Mouse (Mus musculus) embryonic facial prominence, embryonic 10.5 days (tissue): ENCODE data around the gene Klk11. TPM values are rescaled to one million over a fixed set of nuclear protein-coding genes. Genes with fewer than 3 reads are reported as not detected.

ENCODE experiments used
- DNase-seq: peaks from one replicate; pipeline ENCODE4 v3.0.0-alpha.2; 2017; ENCODE audit warnings: low spot score
- H3K27ac ChIP-seq: fragments of 300-500 bp; sonication (generic); replicated peaks from 2 replicates; pipeline ENCODE4 v1.5.1; 2016; ENCODE audit warnings: mild to moderate bottlenecking
- H3K27me3 ChIP-seq: fragments of 300-500 bp; sonication (generic); replicated peaks from 2 replicates; pipeline ENCODE4 v1.6.1; 2016; ENCODE audit warnings: low read depth, mild to moderate bottlenecking; ENCODE audit not compliant: poor library complexity, severe bottlenecking
- H3K36me3 ChIP-seq: fragments of 300-500 bp; sonication (generic); replicated peaks from 2 replicates; pipeline ENCODE4 v1.6.1; 2016; ENCODE audit warnings: mild to moderate bottlenecking, moderate library complexity
- H3K4me1 ChIP-seq: fragments of 300-500 bp; sonication (generic); 2 replicates; pipeline ENCODE4 v1.6.1; 2016
- H3K4me3 ChIP-seq: fragments of 300-500 bp; sonication (generic); 2 replicates; pipeline ENCODE4 v1.5.1; 2016; ENCODE audit warnings: mild to moderate bottlenecking, moderate library complexity
- H3K9me3 ChIP-seq: fragments of 300-500 bp; sonication (generic); 2 replicates; pipeline ENCODE4 v1.6.1; 2016; ENCODE audit warnings: mild to moderate bottlenecking
- WGBS: fragments of 180-500 bp; shearing (Covaris S2); methylation state at CpG from one replicate; pipeline ENCODE4 v1.1.7; 2016; 5-methylcytosine and 5-hydroxymethylcytosine counted together
- polyA plus RNA-seq: library from polyadenylated mRNA; unstranded; fragments of >200 nt; fragmentation: Nextera tagmentation; extraction: Ambion mirVana; gene quantifications from 2 replicates; pipeline ENCODE4 v1.2.1, GENCODE M21; 2016

The Klk11 gene
- polyA plus RNA-seq, result 0.11 TPM in 1 of 2 replicates, not detected in the other

GRCm38 (mm10) chr7:43774364-43774763, at the start of gene Klk11:
TSS of gene Klk11 (plus strand) at chr7:43774604.
- peaks cover 10% of the 10 kb centered on the region for H3K4me1 ChIP-seq
- H3K27ac ChIP-seq, result peak within 1 kb of the TSS; percentile 71
- WGBS, result 85% methylated on average over 5 of the region's 5 CpGs
- no peak for DNase-seq
- H3K36me3 ChIP-seq, result no peaks in the 10 kb centered on the region
- H3K4me3 ChIP-seq, result no peak within 1 kb of the TSS
- no peaks in the 10 kb centered on the region for H3K27me3 ChIP-seq
- no peaks in the 10 kb centered on the region for H3K9me3 ChIP-seq

DNA sequence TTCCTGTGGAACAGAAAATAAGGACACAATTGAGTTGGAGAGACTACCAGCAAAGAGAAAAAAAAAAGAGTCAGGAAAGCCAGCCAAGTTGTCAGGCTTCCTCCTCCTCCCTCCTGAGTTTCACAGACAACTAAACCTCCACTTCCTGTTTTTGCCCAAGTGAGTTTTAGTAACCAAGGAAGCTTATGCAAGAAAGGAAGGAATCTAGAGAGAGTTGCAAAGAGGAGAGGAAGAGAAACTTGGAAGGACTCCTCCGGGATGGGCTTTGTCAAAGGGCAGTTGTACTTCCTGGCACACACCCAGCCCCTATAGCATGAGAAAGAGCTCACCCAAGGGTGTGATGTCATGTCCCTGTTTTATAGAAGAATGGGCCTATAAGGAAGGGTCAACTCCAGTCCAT, 26.6 kb upstream of the Klk11 start:
- Histone ChIP-seq H3K27ac (no peak overlapping the region), H3K36me3 (no peaks in the 10 kb centered on the region), H3K27me3 (no peaks in the 10 kb centered on the region), H3K9me3 (no peaks in the 10 kb centered on the region), H3K4me1 (no peaks in the 10 kb centered on the region), H3K4me3 (no peak overlapping the region)
- WGBS, result 60% methylated on average over 1 of the region's 1 CpGs
- DNase-seq, result no peak

DNA sequence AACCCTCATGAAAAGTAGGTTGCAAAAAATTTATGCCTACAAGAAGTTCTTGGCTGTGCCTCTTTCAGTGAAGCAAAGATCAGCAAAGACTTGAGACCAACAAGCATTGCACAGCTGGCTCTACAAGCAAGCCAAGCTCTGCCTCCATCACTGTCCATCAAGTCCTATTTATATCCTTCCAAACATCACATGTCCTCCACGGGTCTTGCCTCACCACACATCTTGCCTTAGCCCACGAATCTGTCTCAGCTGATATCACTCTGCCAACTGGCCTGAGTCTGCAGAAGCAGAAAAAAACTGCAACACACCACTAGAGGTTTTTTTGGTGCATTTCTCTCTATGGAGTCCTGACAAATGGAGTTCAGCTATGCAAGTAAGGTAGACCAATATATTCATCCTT, 21.6 kb upstream of the Klk11 start:
- H3K36me3 ChIP-seq, result no peaks in the 10 kb centered on the region
- H3K27me3 ChIP-seq, result no peaks in the 10 kb centered on the region
- 80% methylated on average over 2 of the region's 2 CpGs for WGBS
- H3K4me3 ChIP-seq, result no peak overlapping the region
- H3K4me1 ChIP-seq, result no peaks in the 10 kb centered on the region
- no peak for DNase-seq
- no peaks in the 10 kb centered on the region for H3K9me3 ChIP-seq
- no peak overlapping the region for H3K27ac ChIP-seq

DNA sequence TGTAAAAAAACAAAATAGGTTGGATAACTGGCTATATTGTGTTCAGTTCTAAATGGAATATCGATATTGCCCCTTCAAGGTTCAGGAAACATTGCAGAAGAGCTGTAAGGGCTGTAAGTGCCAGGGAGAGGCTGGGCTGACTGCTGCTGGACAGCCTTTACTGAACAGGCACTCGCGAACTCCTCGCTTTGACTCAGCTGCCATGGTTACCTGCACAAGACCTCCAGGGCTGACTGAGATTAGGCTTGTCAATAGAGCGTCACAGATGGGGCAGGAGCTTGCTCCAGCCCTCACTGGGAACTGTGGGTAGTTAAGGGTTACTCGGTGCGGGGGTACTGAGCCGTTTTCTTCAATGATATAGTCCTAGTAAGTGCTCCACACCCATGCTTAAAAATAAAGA, 7.9 kb upstream of the Klk11 start:
- no peaks in the 10 kb centered on the region for H3K4me1 ChIP-seq

DNA sequence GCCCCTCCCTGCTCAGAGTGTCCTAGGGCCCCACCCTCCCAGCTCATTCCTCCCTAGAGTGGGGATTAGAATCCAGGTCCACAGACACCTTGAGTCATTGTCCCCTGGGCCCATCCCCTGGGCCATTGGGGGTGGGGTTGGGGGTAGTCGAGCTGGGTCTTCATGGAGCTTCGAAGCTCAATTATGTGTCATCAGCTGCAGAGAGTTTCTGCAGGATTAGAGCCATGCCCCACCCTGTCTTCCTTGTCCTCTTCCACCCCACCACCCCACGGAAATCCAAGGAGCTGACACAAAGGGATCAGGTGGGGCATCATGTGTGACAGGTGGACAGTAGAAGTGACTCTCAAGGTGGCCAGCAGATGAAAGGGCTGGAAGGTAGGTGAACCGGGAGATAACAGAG, 5.8 kb upstream of the Klk11 start, which contains the start of gene Klk12:
Klk12 (plus strand) TSS at position 301 of the 400 bp plus-strand sequence.
- no peaks in the 10 kb centered on the region for H3K9me3 ChIP-seq
- H3K4me1 ChIP-seq, result no peaks in the 10 kb centered on the region
- no peaks in the 10 kb centered on the region for H3K27me3 ChIP-seq
- H3K27ac ChIP-seq, result no peak within 1 kb of the TSS
- H3K36me3 ChIP-seq, result no peaks in the 10 kb centered on the region
- DNase-seq, result no peak
- 80% methylated on average over 4 of the region's 4 CpGs for WGBS
- no peak within 1 kb of the TSS for H3K4me3 ChIP-seq

More for the DNA sequence above, 7.9 kb upstream of the Klk11 start:
- no peaks in the 10 kb centered on the region for H3K27me3 ChIP-seq
- WGBS, result 54% methylated on average over 8 of the region's 8 CpGs
- H3K9me3 ChIP-seq, result no peaks in the 10 kb centered on the region
- no peaks in the 10 kb centered on the region for H3K36me3 ChIP-seq
- no peak for DNase-seq
- H3K4me3 ChIP-seq, result no peak overlapping the region
- no peak overlapping the region for H3K27ac ChIP-seq

- 88% methylated on average over 8 of the region's 8 CpGs for WGBS
- H3K36me3 ChIP-seq, result no peaks in the 10 kb centered on the region
- no peaks in the 10 kb centered on the region for H3K27me3 ChIP-seq
- no peak overlapping the region for H3K4me3 ChIP-seq
- H3K27ac ChIP-seq, result no peak overlapping the region
- DNase-seq, result no peak
- no peaks in the 10 kb centered on the region for H3K9me3 ChIP-seq
- H3K4me1 ChIP-seq, result peaks cover under 1% of the 10 kb centered on the region; the same call in 1 of the 2 replicates
Observed at GRCm38 (mm10) chr7:43769636-43770035, 4.8 kb upstream of the Klk11 start.

- no peak for DNase-seq
- 95% methylated on average over 10 of the region's 10 CpGs for WGBS
- no peaks in the 10 kb centered on the region for H3K36me3 ChIP-seq
- no peak overlapping the region for H3K27ac ChIP-seq
- H3K27me3 ChIP-seq, result no peaks in the 10 kb centered on the region
- no peaks in the 10 kb centered on the region for H3K9me3 ChIP-seq
- no peak overlapping the region for H3K4me3 ChIP-seq
- peaks cover 10% of the 10 kb centered on the region for H3K4me1 ChIP-seq
Observed at GRCm38 (mm10) chr7:43770701-43771100, 3.7 kb upstream of the Klk11 start.

DNA sequence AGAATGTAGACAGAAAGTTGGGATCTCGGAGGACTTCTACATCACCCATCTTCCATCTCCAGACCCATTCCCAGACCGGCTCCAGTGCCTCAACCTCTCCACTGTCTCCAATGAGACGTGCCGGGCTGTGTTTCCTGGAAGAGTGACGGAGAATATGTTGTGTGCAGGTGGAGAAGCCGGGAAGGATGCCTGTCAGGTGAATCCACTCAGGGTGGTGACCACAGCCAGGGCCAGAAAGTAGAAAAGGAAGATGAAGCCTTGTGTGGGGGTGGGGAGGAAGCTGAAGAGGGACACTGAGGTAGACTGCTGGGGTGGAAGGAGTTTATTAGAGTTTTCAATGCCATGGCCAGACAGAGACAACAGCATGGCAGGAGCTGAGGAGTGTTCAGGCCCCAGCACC, 2.5 kb upstream of the Klk11 start:
- Histone ChIP-seq H3K27ac (no peak overlapping the region), H3K4me3 (no peak overlapping the region), H3K4me1 (peaks cover 10% of the 10 kb centered on the region), H3K9me3 (no peaks in the 10 kb centered on the region), H3K27me3 (no peaks in the 10 kb centered on the region), H3K36me3 (no peaks in the 10 kb centered on the region)
- WGBS, result 92% methylated on average over 6 of the region's 6 CpGs
- DNase-seq, result no peak

GRCm38 (mm10) chr7:43772901-43773300, 1.5 kb upstream of the Klk11 start:
- Histone ChIP-seq H3K4me1 (peaks cover 10% of the 10 kb centered on the region), H3K9me3 (no peaks in the 10 kb centered on the region), H3K27ac (no peak overlapping the region), H3K27me3 (no peaks in the 10 kb centered on the region), H3K36me3 (no peaks in the 10 kb centered on the region), H3K4me3 (no peak overlapping the region)
- WGBS, result 77% methylated on average over 3 of the region's 3 CpGs
- no peak for DNase-seq

DNA sequence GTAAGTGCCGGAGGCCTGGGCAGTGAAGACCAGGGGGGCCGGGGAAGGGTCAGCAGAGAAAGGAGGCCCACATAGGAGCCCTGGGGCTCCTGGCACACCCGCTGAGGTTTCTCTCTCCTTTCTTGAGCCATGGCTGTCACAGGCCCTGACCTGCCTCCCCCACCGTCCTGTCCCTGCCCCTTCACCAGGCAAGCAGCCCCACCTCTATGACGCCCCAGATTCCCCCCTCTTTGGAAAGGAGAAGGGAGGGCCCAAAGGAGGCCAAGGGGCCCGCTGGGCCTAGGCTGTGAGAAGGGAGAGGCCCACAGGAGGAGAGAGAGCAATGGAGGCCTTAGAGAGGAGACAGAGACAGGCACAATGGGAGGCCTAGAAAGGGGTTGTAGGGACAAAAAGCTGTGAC, 398 bp downstream of the Klk11 start:
- Histone ChIP-seq H3K4me3 (no peak overlapping the region), H3K27ac (peak overlapping the region; percentile 71), H3K27me3 (no peaks in the 10 kb centered on the region), H3K36me3 (no peaks in the 10 kb centered on the region), H3K4me1 (peaks cover 10% of the 10 kb centered on the region), H3K9me3 (no peaks in the 10 kb centered on the region)
- DNase-seq, result no peak
- WGBS, result 51% methylated on average over 6 of the region's 6 CpGs

DNA sequence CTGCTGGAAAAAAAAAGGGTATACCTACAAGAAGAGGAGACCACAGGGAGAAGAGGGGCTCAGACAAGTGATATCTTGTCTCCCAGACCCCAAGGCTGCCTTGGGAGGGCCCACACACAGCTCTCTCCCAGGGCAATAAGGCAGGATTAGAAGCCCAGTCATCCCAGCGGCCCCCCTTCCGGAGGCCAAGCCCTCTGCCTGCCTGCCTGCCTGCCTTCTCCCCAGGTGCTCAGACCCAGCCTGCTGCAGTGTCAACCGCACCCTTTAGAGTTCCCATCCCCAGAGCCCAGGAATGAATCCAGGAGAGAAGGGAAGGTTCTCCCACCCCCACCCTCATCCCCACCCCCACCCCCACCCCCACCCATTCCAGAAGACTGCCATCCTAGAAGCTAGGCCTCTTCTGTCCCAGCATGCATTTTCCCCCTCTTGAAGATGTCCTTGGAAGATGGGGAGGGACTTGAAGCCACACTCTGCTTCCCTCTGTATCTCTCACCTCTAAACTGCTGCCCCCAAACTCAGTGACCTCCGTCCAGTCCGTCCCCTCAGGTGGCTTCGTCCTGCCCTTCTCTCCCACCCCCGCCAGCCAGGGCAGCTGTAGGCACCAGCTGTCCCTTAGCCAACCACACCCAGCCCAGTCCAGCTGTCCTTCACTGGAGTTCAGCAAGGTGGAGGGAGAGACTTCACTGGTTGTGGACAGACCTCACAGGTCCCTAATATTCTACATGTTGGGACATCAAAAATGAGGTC, 1.1 kb downstream of the Klk11 start:
- H3K27ac ChIP-seq, result peak overlapping the region; percentile 71
- no peaks in the 10 kb centered on the region for H3K36me3 ChIP-seq
- DNase-seq, result no peak
- H3K27me3 ChIP-seq, result no peaks in the 10 kb centered on the region
- no peak overlapping the region for H3K4me3 ChIP-seq
- WGBS, result 38% methylated on average over 7 of the region's 7 CpGs
- H3K4me1 ChIP-seq, result peaks cover 10% of the 10 kb centered on the region
- no peaks in the 10 kb centered on the region for H3K9me3 ChIP-seq

- no peaks in the 10 kb centered on the region for H3K27me3 ChIP-seq
- DNase-seq, result no peak
- no peak overlapping the region for H3K4me3 ChIP-seq
- H3K36me3 ChIP-seq, result no peaks in the 10 kb centered on the region
- peaks cover 10% of the 10 kb centered on the region for H3K4me1 ChIP-seq
- 81% methylated on average over 5 of the region's 5 CpGs for WGBS
- H3K27ac ChIP-seq, result no peak overlapping the region
- H3K9me3 ChIP-seq, result no peaks in the 10 kb centered on the region
Observed at GRCm38 (mm10) chr7:43776506-43776905, 2.1 kb downstream of the Klk11 start.

DNA sequence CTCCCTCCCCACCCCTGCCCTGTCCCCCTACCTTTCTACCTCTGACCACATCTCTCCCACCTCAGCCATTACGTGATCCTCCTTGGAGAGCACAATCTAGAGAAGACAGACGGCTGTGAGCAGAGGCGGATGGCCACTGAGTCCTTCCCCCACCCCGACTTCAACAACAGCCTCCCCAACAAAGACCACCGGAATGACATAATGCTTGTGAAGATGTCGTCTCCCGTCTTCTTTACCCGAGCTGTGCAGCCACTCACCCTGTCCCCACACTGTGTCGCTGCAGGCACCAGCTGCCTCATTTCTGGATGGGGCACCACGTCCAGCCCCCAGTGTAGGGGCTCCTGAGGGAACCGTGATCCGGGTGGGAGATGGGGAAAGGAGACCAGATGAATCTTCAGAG, 3.0 kb downstream of the Klk11 start:
- Histone ChIP-seq H3K36me3 (no peaks in the 10 kb centered on the region), H3K9me3 (no peaks in the 10 kb centered on the region), H3K27me3 (no peaks in the 10 kb centered on the region), H3K4me3 (no peak overlapping the region), H3K4me1 (peaks cover 10% of the 10 kb centered on the region), H3K27ac (no peak overlapping the region)
- no peak for DNase-seq
- WGBS, result 86% methylated on average over 12 of the region's 12 CpGs
